Mouse (Mus musculus): ENCODE data around the gene Uhrf1bp1l. TPM values are rescaled to one million over a fixed set of nuclear protein-coding genes. Genes with fewer than 3 reads are reported as not detected.

Gene Uhrf1bp1l
- polyA plus RNA-seq (2017; shearing (Covaris generic)): 16.6 TPM

GRCm38 (mm10) chr10:89744871-89745665, at the start of gene Uhrf1bp1l:
Gene Uhrf1bp1l (plus strand): TSS chr10:89744991.

GRCm38 (mm10) chr10:89732001-89732794, 12.6 kb upstream of the Uhrf1bp1l start, which contains the start of gene Actr6:
Gene Actr6 (minus strand): TSS chr10:89732295.

Other genes starting within 250 kb of the Uhrf1bp1l start
- not detected for gene Nr1h4, start 211.4 kb upstream of the Uhrf1bp1l start, polyA plus RNA-seq (2017; shearing (Covaris generic))
- gene Slc17a8, start 123.7 kb upstream of the Uhrf1bp1l start, polyA plus RNA-seq (2017; shearing (Covaris generic)): not detected
- gene Scyl2, start 58.7 kb upstream of the Uhrf1bp1l start, polyA plus RNA-seq (2017; shearing (Covaris generic)): 19.4 TPM
- 40.3 TPM for gene Actr6, start 12.7 kb upstream of the Uhrf1bp1l start, polyA plus RNA-seq (2017; shearing (Covaris generic))
- gene Anks1b, start 128.5 kb downstream of the Uhrf1bp1l start, polyA plus RNA-seq (2017; shearing (Covaris generic)): not detected

Measured in CD4-positive, CD25-positive, alpha-beta regulatory T cell, adult 9 weeks (primary cell).